Mouse (Mus musculus) bone marrow, adult 2 months (tissue): ENCODE measurements around the gene Gna14.

ENCODE experiments used
- CTCF ChIP-seq: fragments of 200-500 bp; IDR thresholded peaks from 2 replicates; pipeline ENCODE4 v1.5.1; 2011; ENCODE audit warnings: low read length, control low read depth; ENCODE audit not compliant: control insufficient read depth, insufficient read depth
- POLR2A ChIP-seq: fragments of 200-500 bp; IDR thresholded peaks from 2 replicates; pipeline ENCODE4 v1.6.1; 2011; ENCODE audit warnings: low read depth, mild to moderate bottlenecking, control low read depth, low read length, borderline replicate concordance; ENCODE audit not compliant: control insufficient read depth

- TF ChIP-seq CTCF (no peak), POLR2A (no peak)
Observed at GRCm38 (mm10) chr19:16472655-16473054, 37.1 kb downstream of the Gna14 start.
